Mouse (Mus musculus) small intestine, adult 2 months (tissue): ENCODE measurements around the gene Gm2026.
"Not testable (repeated sequence)": the region's sequence is repeated elsewhere in the genome, so short reads cannot be mapped to it uniquely, and the experiment has no call there.

Experiments
- CTCF ChIP-seq: fragments of 200-500 bp; IDR thresholded peaks from 2 replicates; pipeline ENCODE4 v1.5.1; 2012; ENCODE audit warnings: low read depth, mild to moderate bottlenecking, control low read depth, inconsistent platforms, low read length, moderate library complexity, mixed read lengths; ENCODE audit not compliant: insufficient replicate concordance, insufficient read length; ENCODE audit errors: extremely low read depth
- POLR2A ChIP-seq: fragments of 200-500 bp; IDR thresholded peaks from 2 replicates; pipeline ENCODE4 v1.6.1; 2012; ENCODE audit warnings: low read depth, mild to moderate bottlenecking, control low read depth, inconsistent platforms, low read length, moderate library complexity

- not testable (repeated sequence) for TF ChIP-seq POLR2A, CTCF
Observed at GRCm38 (mm10) chr2:175965031-175965430, at the start of gene Gm2026.
